Mouse (Mus musculus) urinary bladder, postnatal 0 days (tissue): Measurements from ENCODE around the gene Serpinb6a. TPM values are rescaled to one million over a fixed set of nuclear protein-coding genes. Genes with fewer than 3 reads are reported as not detected.

Experiments
- polyA plus RNA-seq: library from polyadenylated mRNA; unstranded; fragments of >200 nt; fragmentation: Nextera tagmentation; extraction: Ambion mirVana; gene quantifications from 2 replicates; pipeline ENCODE4 v1.2.1, GENCODE M21; 2015

The Serpinb6a gene
- 114 and 117 TPM in 2 replicates for polyA plus RNA-seq

DNA sequence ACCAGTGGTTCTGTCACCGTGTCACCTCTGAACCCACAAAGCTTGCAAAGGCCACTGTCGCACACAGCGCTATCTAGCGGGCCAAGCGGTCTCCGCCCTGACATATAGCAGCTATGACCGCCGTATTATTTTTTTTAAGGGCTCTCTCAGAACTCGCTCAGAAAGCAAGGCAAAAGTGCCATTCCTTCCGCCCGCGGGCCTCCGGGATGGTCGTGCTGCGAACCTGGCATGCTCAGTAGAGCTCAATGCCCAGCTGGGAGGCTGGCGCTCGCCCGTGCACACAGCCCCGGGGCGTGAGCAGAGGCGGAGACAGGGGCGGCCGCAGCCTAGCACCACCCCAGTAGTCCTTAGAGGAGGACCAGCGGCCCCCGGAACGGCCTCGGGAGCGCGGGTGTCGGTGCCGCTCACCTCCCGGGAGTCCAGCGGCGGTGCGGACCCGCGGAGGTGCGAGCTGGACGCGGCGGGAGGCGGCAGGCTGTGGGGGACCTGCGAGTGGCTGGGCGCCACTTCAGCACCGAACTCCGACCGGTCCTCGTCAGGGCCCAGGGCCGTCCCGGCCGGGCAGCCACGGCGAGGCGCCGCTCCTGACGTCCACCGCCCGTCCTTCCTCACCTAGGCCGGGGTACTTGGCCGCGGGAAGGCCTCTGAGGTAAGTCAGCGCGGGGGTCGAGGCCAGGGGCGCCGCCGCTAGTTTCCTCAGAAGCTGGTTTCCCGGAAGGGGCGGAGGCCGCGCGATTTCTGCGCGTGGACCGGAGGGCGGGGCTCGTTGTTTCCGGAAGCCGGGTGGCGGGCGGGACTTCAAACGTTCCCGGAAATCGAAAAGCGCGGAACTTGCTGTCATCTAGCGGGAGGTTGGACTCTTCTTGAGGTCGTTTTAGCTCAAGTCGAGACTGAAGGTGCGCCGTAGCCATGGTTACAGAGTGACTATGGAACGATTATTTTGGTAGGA is at the start of gene Serpinb6a, which contains the start of gene Ripk1:
TSS of gene Serpinb6a (minus strand) at position 737 of the 949 bp plus-strand sequence.
TSS of gene Ripk1 (plus strand) at position 306 of the 949 bp plus-strand sequence.

DNA sequence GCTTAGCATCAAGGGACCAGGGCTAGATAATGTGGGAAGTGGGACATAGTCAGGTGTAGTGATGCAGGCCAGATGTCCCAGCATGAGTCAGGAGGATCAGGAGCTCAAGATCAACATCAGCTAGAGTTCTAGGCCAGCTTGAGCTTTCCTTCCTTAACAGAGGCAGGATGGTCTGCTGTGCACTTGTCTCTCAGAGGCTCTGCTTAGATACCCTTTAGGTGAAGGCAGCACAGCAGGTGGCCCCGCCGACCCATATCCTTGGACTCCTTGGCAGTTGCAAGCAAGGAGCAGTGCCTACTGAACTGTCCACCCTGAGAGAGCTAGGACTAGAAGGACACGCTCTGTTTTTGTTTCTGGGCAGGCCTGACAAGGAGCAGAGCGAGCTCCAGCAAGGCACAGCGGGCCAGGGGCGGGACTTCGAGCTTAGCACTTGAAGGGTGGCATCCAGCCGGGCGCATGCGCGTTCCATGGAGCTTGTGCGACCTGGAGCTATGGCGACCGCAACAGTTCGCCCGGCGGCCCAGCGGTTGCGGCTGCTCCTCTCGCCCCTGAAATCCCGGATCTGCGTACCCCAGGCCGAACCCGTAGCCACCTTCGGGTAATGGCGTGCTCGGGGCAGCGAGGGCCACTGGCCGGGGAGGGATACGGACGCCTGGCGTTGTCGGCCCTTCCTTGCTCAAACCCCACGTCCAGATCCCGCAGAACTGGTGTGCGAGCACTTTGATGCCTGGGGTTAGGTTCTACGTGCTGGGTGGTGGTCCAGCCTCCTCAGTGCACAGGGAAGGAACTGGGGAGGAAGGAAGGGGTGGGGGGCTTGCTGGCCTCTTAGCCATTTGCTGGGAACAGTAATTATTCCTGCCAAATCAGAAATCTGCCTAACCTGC is 34.8 kb upstream of the Serpinb6a start, which contains the start of gene Bphl:
TSS of gene Bphl (plus strand) at position 426 of the 884 bp plus-strand sequence.

GRCm38 (mm10) chr13:33964206-33965046 is 38.2 kb downstream of the Serpinb6a start, which contains the start of gene Nqo2:
Nqo2 (plus strand) TSS chr13:33964687.

DNA sequence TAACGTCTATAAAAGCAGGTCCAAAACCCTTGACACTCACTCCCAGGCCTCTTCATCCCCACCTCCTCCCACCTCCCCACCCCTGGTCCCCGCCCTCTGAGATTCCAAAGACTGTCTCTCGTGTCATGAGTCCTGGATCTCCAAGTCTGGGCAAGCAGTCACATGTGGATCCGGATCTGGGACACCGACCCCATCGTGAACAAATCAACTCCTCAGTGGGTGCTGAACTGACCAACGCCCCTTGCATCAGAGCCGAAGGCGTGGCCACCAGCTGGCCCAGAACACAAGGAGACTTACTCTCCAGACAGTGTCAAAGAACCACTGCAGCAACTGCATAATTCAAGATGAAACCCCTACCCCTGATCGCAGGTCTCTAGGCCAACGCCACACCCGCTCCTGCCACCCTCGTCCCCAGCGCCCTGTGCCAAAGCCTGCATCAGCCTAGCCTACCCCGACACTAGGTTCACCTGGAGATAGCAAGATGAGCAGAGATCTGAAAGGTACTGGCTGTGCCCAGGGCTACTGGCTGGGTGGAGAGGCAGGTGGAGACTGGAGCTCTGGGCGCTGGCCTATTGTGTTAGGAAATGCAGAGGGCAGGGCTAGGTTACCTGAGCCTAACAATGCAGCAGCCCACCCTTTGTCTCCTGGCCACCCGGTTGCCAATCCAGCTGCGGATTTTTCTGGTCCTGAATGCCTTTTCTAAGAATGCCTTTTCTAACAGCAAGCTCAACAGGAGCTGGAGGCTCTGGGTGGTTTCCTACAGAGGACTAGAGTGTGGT is 97.2 kb downstream of the Serpinb6a start, which contains the start of gene Serpinb6c:
TSS of gene Serpinb6c (minus strand) at position 533 of the 779 bp plus-strand sequence.

Other genes starting within 250 kb of the Serpinb6a start
- not detected in 2 replicates for gene Serpinb6e, start 159.4 kb downstream of the Serpinb6a start, polyA plus RNA-seq
- 0.10 and 0.19 TPM in 2 replicates for gene Serpinb6c, start 97.1 kb downstream of the Serpinb6a start, polyA plus RNA-seq
- 14.8 and 18.7 TPM in 2 replicates for gene Nqo2, start 38.1 kb downstream of the Serpinb6a start, polyA plus RNA-seq
- gene Ripk1, start 431 bp downstream of the Serpinb6a start, polyA plus RNA-seq = 14.4 and 15.3 TPM in 2 replicates
- 33.6 and 33.7 TPM in 2 replicates for gene Bphl, start 34.8 kb upstream of the Serpinb6a start, polyA plus RNA-seq
- 116 and 139 TPM in 2 replicates for gene Tubb2a, start 75.2 kb upstream of the Serpinb6a start, polyA plus RNA-seq
- gene Tubb2b, start 127.7 kb upstream of the Serpinb6a start, polyA plus RNA-seq = 4.8 and 7.6 TPM in 2 replicates
- gene Psmg4, start 160.2 kb upstream of the Serpinb6a start, polyA plus RNA-seq = 46.4 and 47.9 TPM in 2 replicates